Mouse (Mus musculus): ENCODE measurements around the gene Mrc2. TPM values are rescaled to one million over a fixed set of nuclear protein-coding genes. Genes with fewer than 3 reads are reported as not detected.

Mrc2 gene
- polyA plus RNA-seq, 2 experiments: 0.28 to 0.80 TPM

GRCm38 (mm10) chr11:105390290-105390689, 97.8 kb downstream of the Mrc2 start:
- H3K4me1 ChIP-seq (replicated peaks; ENCODE audit: control insufficient read depth in 2 of 2, insufficient read depth in 2 of 2, low read length in 1 of 2): peaks cover 6% of the 10 kb centered on the region in 2 experiments; a peak in 3 of 4 replicates
- H3K27me3 ChIP-seq (ENCODE audit: control insufficient read depth, insufficient read depth, low read length): no peaks in the 10 kb centered on the region
- 77% methylated on average over 7 of the region's 7 CpGs for WGBS (ENCODE audit: insufficient replicate concordance)
- no peak for ATAC-seq (ENCODE audit: insufficient read depth)
- TF ChIP-seq CTCF (IDR thresholded peaks at IDR 0.05; ENCODE audit: low read depth): no peak
- no peak for TF ChIP-seq EP300 (IDR thresholded peaks at IDR 0.05; ENCODE audit: low read depth)
- no peak for DNase-seq (ENCODE audit: low read depth in 3 of 3, low spot score in 3 of 3)
- no peak overlapping the region for H3K27ac ChIP-seq
- H3K4me2 ChIP-seq (ENCODE audit: low read depth): no peak overlapping the region
- H3K9me3 ChIP-seq (ENCODE audit: control insufficient read depth, low read length): no peaks in the 10 kb centered on the region
- no peak overlapping the region for H3K4me3 ChIP-seq (ENCODE audit: insufficient read depth in 1 of 2, low read depth in 2 of 2, low read length in 2 of 2)
- H3K36me3 ChIP-seq (replicated peaks; ENCODE audit: control insufficient read depth, insufficient read depth, low read depth): no peaks in the 10 kb centered on the region
- no peak overlapping the region for H3K9ac ChIP-seq (replicated peaks)

Other genes with a start within 250 kb of the Mrc2 start
- gene Efcab3, start 229.1 kb upstream of the Mrc2 start, polyA plus RNA-seq (2012; rRNA removed): 0.03 and 0.37 TPM in 2 replicates
- gene Efcab3, start 229.1 kb upstream of the Mrc2 start, polyA plus RNA-seq (2014; fragmentation: Nextera tagmentation; extraction: Ambion mirVana): 0.51 TPM in 1 of 2 replicates, not detected in the other
- gene Mettl2, start 166.2 kb upstream of the Mrc2 start, polyA plus RNA-seq (2012; rRNA removed): 12.0 and 16.6 TPM in 2 replicates
- gene Mettl2, start 166.2 kb upstream of the Mrc2 start, polyA plus RNA-seq (2014; fragmentation: Nextera tagmentation; extraction: Ambion mirVana): 14.2 and 14.6 TPM in 2 replicates
- not detected in 2 replicates for gene Gm10842, start 145.8 kb upstream of the Mrc2 start, polyA plus RNA-seq (2012; rRNA removed)
- gene Gm10842, start 145.8 kb upstream of the Mrc2 start, polyA plus RNA-seq (2014; fragmentation: Nextera tagmentation; extraction: Ambion mirVana): not detected in 2 replicates
- gene Tlk2, start 113.8 kb upstream of the Mrc2 start, polyA plus RNA-seq (2012; rRNA removed): 12.0 and 16.3 TPM in 2 replicates
- gene Tlk2, start 113.8 kb upstream of the Mrc2 start, polyA plus RNA-seq (2014; fragmentation: Nextera tagmentation; extraction: Ambion mirVana): 10.2 and 10.6 TPM in 2 replicates
- gene March10, start 164.1 kb downstream of the Mrc2 start, polyA plus RNA-seq (2012; rRNA removed): not detected in 2 replicates
- not detected in 2 replicates for gene March10, start 164.1 kb downstream of the Mrc2 start, polyA plus RNA-seq (2014; fragmentation: Nextera tagmentation; extraction: Ambion mirVana)